Mouse (Mus musculus): ENCODE measurements around the gene Rnasek.

- TF ChIP-seq POLR2A (IDR thresholded peaks at IDR 0.05; ENCODE audit: low read depth, low read length) (no peak), CTCF (conservative IDR thresholded peaks at IDR 0.05; ENCODE audit: insufficient read depth, insufficient read length, low read depth, low read length) (no peak)
These were observed 12.5 kb downstream of the Rnasek start for GRCm38 (mm10) chr11:70227126-70227525.
